Mouse (Mus musculus): ENCODE results near the gene Lct. TPM values are rescaled to one million over a fixed set of nuclear protein-coding genes. Genes with fewer than 3 reads are reported as not detected.
"Not testable (repeated sequence)": the region's sequence is repeated elsewhere in the genome, so short reads cannot be mapped to it uniquely, and the experiment has no call there.

The Lct gene
- polyA plus RNA-seq, 1 experiment, result 0.57 TPM

DNA sequence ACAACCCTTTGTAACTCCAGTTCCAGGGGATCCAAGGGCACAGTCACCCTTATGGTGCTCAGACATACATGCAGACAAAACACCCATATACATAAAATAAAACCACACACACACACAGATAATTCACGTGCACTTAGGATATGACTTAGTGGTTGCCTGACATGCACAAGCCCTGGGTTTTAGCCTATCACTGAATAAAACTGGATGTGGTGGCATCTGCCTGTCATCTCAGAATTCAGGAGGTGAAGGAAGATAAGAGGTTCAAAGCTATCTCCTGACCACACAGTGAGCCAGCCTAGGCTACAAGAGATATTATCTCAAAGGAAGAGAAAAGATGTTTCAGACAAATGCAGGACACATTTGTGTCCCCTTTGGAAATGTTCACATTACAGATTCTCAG is 953 bp downstream of the Lct start:
- no peak overlapping the region for H3K4me3 ChIP-seq (ENCODE audit: control insufficient read depth, low read depth, low read length)
- H3K27me3 ChIP-seq (ENCODE audit: control insufficient read depth, insufficient read depth, low read length), result no peaks in the 10 kb centered on the region
- H3K4me1 ChIP-seq (ENCODE audit: control insufficient read depth, insufficient read depth, low read length), result no peaks in the 10 kb centered on the region
- no peak overlapping the region for H3K27ac ChIP-seq (ENCODE audit: control insufficient read depth, insufficient read depth, low read depth, low read length)
- H3K36me3 ChIP-seq (ENCODE audit: control insufficient read depth, insufficient read depth, low read length), result no peaks in the 10 kb centered on the region; the same call in 1 of the 2 replicates
- TF ChIP-seq POLR2A (IDR thresholded peaks at IDR 0.05; ENCODE audit: control insufficient read depth, low read depth, low read length), result no peak
- TF ChIP-seq CTCF (IDR thresholded peaks at IDR 0.05; ENCODE audit: control insufficient read depth, insufficient read depth, insufficient replicate concordance, low read depth, low read length), result no peak

- no peaks in the 10 kb centered on the region; the same call in 1 of the 2 replicates for H3K36me3 ChIP-seq (ENCODE audit: control insufficient read depth, insufficient read depth, low read length)
Measured at GRCm38 (mm10) chr1:128324776-128325175, 3.3 kb downstream of the Lct start.

DNA sequence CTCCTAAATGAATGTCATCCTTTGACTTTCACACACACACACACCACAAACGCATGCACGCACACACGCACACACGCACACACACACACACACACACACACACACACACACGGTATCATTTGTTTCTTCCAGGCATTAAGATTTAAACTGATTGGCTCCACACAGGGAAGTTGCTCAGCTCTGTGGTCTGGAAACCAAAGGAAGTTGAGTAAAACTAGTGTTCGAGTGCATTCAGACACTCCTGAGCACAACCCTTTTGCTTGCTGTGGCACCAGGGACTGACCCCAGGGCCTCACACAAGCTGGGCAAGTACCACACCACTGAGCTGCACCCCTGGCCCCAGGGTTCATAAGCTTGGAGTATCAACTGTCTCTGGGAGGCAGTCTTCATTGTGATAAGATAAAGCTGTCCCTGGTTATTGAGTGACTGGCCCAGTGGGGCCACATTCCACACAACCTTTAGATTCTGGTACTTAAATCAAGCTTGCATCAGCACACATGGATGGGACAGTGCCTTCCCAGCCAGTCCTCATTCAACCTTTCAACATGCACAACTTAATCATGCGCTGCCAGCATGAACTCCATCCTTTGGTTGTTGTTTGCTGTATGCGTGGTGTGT is 5.0 kb downstream of the Lct start:
- H3K4me1 ChIP-seq (ENCODE audit: control insufficient read depth, insufficient read depth, low read length), result no peaks in the 10 kb centered on the region
- H3K27me3 ChIP-seq (ENCODE audit: control insufficient read depth, insufficient read depth, low read length), result no peaks in the 10 kb centered on the region
- no peaks in the 10 kb centered on the region; the same call in 1 of the 2 replicates for H3K36me3 ChIP-seq (ENCODE audit: control insufficient read depth, insufficient read depth, low read length)
- TF ChIP-seq POLR2A (IDR thresholded peaks at IDR 0.05; ENCODE audit: control insufficient read depth, low read depth, low read length), result no peak
- TF ChIP-seq CTCF (IDR thresholded peaks at IDR 0.05; ENCODE audit: control insufficient read depth, insufficient read depth, insufficient replicate concordance, low read depth, low read length), result no peak
- no peak overlapping the region for H3K27ac ChIP-seq (ENCODE audit: control insufficient read depth, insufficient read depth, low read depth, low read length)
- no peak overlapping the region for H3K4me3 ChIP-seq (ENCODE audit: control insufficient read depth, low read depth, low read length)

More at GRCm38 (mm10) chr1:128324776-128325175, 3.3 kb downstream of the Lct start:
- no peaks in the 10 kb centered on the region for H3K27me3 ChIP-seq (ENCODE audit: control insufficient read depth, insufficient read depth, low read length)
- H3K4me3 ChIP-seq (ENCODE audit: control insufficient read depth, low read depth, low read length), result no peak overlapping the region
- no peaks in the 10 kb centered on the region for H3K4me1 ChIP-seq (ENCODE audit: control insufficient read depth, insufficient read depth, low read length)
- TF ChIP-seq CTCF (IDR thresholded peaks at IDR 0.05; ENCODE audit: control insufficient read depth, insufficient read depth, insufficient replicate concordance, low read depth, low read length) (no peak), POLR2A (IDR thresholded peaks at IDR 0.05; ENCODE audit: control insufficient read depth, low read depth, low read length) (no peak)
- no peak overlapping the region for H3K27ac ChIP-seq (ENCODE audit: control insufficient read depth, insufficient read depth, low read depth, low read length)

GRCm38 (mm10) chr1:128319266-128319665 is 8.9 kb downstream of the Lct start:
- not testable (repeated sequence) for H3K36me3 ChIP-seq (ENCODE audit: control insufficient read depth, insufficient read depth, low read length); H3K4me3 ChIP-seq (ENCODE audit: control insufficient read depth, low read depth, low read length); H3K27ac ChIP-seq (ENCODE audit: control insufficient read depth, insufficient read depth, low read depth, low read length); H3K4me1 ChIP-seq (ENCODE audit: control insufficient read depth, insufficient read depth, low read length); H3K27me3 ChIP-seq (ENCODE audit: control insufficient read depth, insufficient read depth, low read length)

DNA sequence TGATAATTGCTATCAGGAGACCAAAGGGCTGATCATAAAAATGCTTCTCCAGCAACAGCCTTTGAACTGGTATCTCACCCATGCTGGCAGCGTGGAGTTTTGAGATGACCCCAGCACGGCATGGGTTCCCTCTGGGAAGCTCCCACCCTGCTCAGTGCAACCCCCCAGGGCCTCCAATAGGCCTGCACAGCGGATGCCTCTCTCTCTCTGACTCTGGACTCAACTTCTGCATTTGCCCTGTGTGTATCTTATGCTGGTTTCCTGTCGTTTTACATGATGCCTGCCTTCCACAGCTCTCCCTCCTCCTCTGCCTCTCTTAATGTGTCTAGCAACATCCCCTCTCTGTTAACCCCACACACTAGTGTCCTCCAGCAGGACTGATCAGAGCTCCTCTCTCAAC is 13.5 kb downstream of the Lct start:
- no peaks in the 10 kb centered on the region for H3K4me1 ChIP-seq (ENCODE audit: control insufficient read depth, insufficient read depth, low read length)
- H3K27me3 ChIP-seq (ENCODE audit: control insufficient read depth, insufficient read depth, low read length), result no peaks in the 10 kb centered on the region
- H3K27ac ChIP-seq (ENCODE audit: control insufficient read depth, insufficient read depth, low read depth, low read length), result no peak overlapping the region
- no peak overlapping the region for H3K4me3 ChIP-seq (ENCODE audit: control insufficient read depth, low read depth, low read length)
- H3K36me3 ChIP-seq (ENCODE audit: control insufficient read depth, insufficient read depth, low read length), result no peaks in the 10 kb centered on the region; the same call in 1 of the 2 replicates
- TF ChIP-seq POLR2A (IDR thresholded peaks at IDR 0.05; ENCODE audit: control insufficient read depth, low read depth, low read length) (no peak), CTCF (IDR thresholded peaks at IDR 0.05; ENCODE audit: control insufficient read depth, insufficient read depth, insufficient replicate concordance, low read depth, low read length) (no peak)

DNA sequence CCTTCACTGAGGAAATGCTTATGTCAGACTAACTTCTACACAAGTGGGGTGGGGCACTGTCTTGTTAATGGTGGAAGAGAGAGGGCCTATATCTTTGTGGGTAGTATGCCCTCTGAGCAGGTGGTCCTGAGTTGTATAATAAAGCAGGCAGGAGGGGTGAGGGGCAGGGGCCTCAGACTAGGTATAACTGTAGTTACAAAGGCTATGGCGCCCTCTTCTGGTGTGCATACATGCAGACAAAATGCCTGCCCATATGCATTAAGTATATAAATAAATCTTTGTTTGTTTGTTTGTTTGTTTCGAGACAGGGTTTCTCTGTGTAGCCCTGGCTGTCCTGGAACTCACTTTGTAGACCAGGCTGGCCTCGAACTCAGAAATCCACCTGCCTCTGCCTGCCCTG is 19.1 kb downstream of the Lct start:
- Histone ChIP-seq H3K4me1 (ENCODE audit: control insufficient read depth, insufficient read depth, low read length) (0 out of 2 replicates have a peak, but pooled peaks cover 1% of the 10 kb centered on the region), H3K36me3 (ENCODE audit: control insufficient read depth, insufficient read depth, low read length) (no peaks in the 10 kb centered on the region; the same call in 1 of the 2 replicates), H3K4me3 (ENCODE audit: control insufficient read depth, low read depth, low read length) (no peak overlapping the region), H3K27me3 (ENCODE audit: control insufficient read depth, insufficient read depth, low read length) (no peaks in the 10 kb centered on the region), H3K27ac (ENCODE audit: control insufficient read depth, insufficient read depth, low read depth, low read length) (no peak overlapping the region)
- no peak for TF ChIP-seq POLR2A (IDR thresholded peaks at IDR 0.05; ENCODE audit: control insufficient read depth, low read depth, low read length)

DNA sequence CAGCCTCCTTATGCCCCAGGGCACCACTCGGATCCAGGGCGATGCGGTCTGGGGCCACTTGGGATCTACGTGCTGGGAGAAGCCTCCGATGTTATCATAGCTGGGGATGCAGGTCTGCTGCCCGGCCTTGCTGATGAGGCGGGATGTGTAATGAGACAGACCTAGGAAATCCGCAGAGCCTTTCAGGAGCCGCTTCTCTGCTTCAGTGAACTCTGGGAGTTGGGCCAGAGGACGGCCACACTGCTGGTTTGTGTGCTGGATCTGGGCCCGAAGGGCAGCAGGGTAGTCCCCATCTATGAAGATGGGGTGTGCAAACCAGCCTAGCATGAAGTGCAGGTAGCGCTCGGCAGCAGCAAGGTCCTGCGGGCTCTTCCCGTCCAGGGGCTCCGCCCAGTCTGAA is 24.2 kb downstream of the Lct start:
- 0 out of 2 replicates have a peak, but pooled peaks cover 2% of the 10 kb centered on the region for H3K4me1 ChIP-seq (ENCODE audit: control insufficient read depth, insufficient read depth, low read length)
- no peak overlapping the region for H3K27ac ChIP-seq (ENCODE audit: control insufficient read depth, insufficient read depth, low read depth, low read length)
- TF ChIP-seq CTCF (IDR thresholded peaks at IDR 0.05; ENCODE audit: control insufficient read depth, insufficient read depth, insufficient replicate concordance, low read depth, low read length) (no peak), POLR2A (IDR thresholded peaks at IDR 0.05; ENCODE audit: control insufficient read depth, low read depth, low read length) (no peak)
- no peak overlapping the region for H3K4me3 ChIP-seq (ENCODE audit: control insufficient read depth, low read depth, low read length)
- H3K27me3 ChIP-seq (ENCODE audit: control insufficient read depth, insufficient read depth, low read length), result no peaks in the 10 kb centered on the region
- no peaks in the 10 kb centered on the region; the same call in 1 of the 2 replicates for H3K36me3 ChIP-seq (ENCODE audit: control insufficient read depth, insufficient read depth, low read length)
